Mouse (Mus musculus) ES-E14 (cell line): ENCODE data around the gene Prkch. TPM values are rescaled to one million over a fixed set of nuclear protein-coding genes. Genes with fewer than 3 reads are reported as not detected.

Source experiments
- DNase-seq: peaks from one replicate; pipeline ENCODE4 v3.0.0-alpha.2; 2013; ENCODE audit warnings: low read depth, low spot score
- H3K27ac ChIP-seq: 2 replicates; pipeline ENCODE4 v1.5.1; 2012; ENCODE audit warnings: low read depth, mild to moderate bottlenecking, low read length, moderate library complexity, mixed read lengths; ENCODE audit not compliant: poor library complexity, insufficient read depth, severe bottlenecking
- H3K36me3 ChIP-seq: 2 replicates; pipeline ENCODE4 v1.6.1; 2012; ENCODE audit warnings: mild to moderate bottlenecking, low read length, moderate library complexity, mixed read lengths; ENCODE audit not compliant: control insufficient read depth, poor library complexity, insufficient read depth, severe bottlenecking
- H3K4me1 ChIP-seq, 2 experiments: fragments of 150-350 bp in 1 of 2; sonication (generic) in 1 of 2; 2 replicates each; pipeline ENCODE4 v1.6.1; 2012; ENCODE audit warnings: low read length in 2 of 2, mild to moderate bottlenecking in 1 of 2, mixed read lengths in 1 of 2; ENCODE audit not compliant: control insufficient read depth in 2 of 2, insufficient read depth in 2 of 2, poor library complexity in 1 of 2
- H3K4me3 ChIP-seq, 2 experiments: fragments of 150-350 bp in 1 of 2; sonication (generic) in 1 of 2; 2 replicates each; pipeline ENCODE4 v1.5.1; 2012; ENCODE audit warnings: low read length in 2 of 2, low read depth in 1 of 2, mild to moderate bottlenecking in 1 of 2, mixed read lengths in 1 of 2; ENCODE audit not compliant: insufficient read depth in 1 of 2, poor library complexity in 1 of 2, severe bottlenecking in 1 of 2
- H3K9ac ChIP-seq: 2 replicates; pipeline ENCODE4 v1.6.1; 2012; ENCODE audit warnings: low read depth, mild to moderate bottlenecking, low read length, mixed read lengths; ENCODE audit not compliant: poor library complexity, insufficient read depth, severe bottlenecking
- H3K9me3 ChIP-seq: fragments of 150-350 bp; sonication (generic); 2 replicates; pipeline ENCODE4 v1.6.1; 2012; ENCODE audit warnings: low read depth, mild to moderate bottlenecking, low read length; ENCODE audit not compliant: control insufficient read depth, insufficient read depth
- CHD2 ChIP-seq: IDR thresholded peaks from 2 replicates; pipeline ENCODE4 v1.6.1; 2014; ENCODE audit warnings: mild to moderate bottlenecking, low read depth, low read length, inconsistent platforms
- HCFC1 ChIP-seq: IDR thresholded peaks from 2 replicates; pipeline ENCODE4 v1.6.1; 2012; ENCODE audit warnings: low read length, inconsistent platforms, borderline replicate concordance; ENCODE audit not compliant: insufficient read depth
- MAFK ChIP-seq: IDR thresholded peaks from 2 replicates; pipeline ENCODE4 v1.6.1; 2014; ENCODE audit warnings: mild to moderate bottlenecking, low read depth, low read length, inconsistent platforms; ENCODE audit not compliant: insufficient read depth
- ZC3H11A ChIP-seq: IDR thresholded peaks from 2 replicates; pipeline ENCODE4 v1.6.1; 2012; ENCODE audit warnings: low read depth, mild to moderate bottlenecking, inconsistent platforms, low read length, borderline replicate concordance
- ZNF384 ChIP-seq: IDR thresholded peaks from 2 replicates; pipeline ENCODE4 v1.6.1; 2012; ENCODE audit warnings: low read depth, low read length, inconsistent platforms
- in situ Hi-C, 2 experiments: fragments of 600-800 bp; cut with MboI; formaldehyde crosslinking; loops; one replicate each; pipeline ENCODE4 v1.15.1; 2025; ENCODE audit warnings: low sequenced_read_pairs in 2 of 2, inconsistent platforms in 1 of 2; ENCODE audit not compliant: unreplicated experiment in 2 of 2
- total RNA-seq: library from RNA; depleted of rRNA; stranded (reverse); fragments of 300-350 nt; gene quantifications from 2 replicates; pipeline ENCODE4 v1.2.3, GENCODE M21; 2012

The Prkch gene
- total RNA-seq, 1 experiment: 2.8 TPM

DNA sequence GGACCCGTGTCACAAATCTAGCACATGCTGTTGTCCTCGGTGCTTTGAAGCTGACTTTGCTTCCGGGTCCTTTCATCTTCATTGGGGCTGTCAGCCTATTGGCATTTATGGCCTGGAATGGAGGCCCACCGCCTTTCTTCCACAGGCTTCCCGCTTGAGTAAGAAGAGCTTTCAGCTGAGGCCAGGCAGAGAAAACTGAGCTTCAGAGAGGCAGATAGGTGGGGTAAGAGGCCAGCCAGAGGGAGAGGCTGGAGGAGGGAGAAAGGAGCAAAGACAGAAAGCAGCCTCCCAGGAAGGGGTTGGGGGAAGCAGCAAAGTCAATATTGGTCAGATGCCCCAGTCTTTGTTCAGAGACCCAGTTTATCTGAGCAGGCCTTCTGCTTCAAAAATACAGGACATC, 123.9 kb downstream of the Prkch start:
- no peak for DNase-seq
- Histone ChIP-seq H3K9me3 (no peaks in the 10 kb centered on the region), H3K4me1 (no peaks in the 10 kb centered on the region), H3K36me3 (no peaks in the 10 kb centered on the region), H3K9ac (no peak overlapping the region), H3K27ac (no peak overlapping the region), H3K4me3 (no peak overlapping the region)
- no peak for TF ChIP-seq HCFC1
- TF ChIP-seq MAFK: no peak
- in situ Hi-C loops: loop anchor here (10.0 to 25.0 kb wide), 2 partner anchors 296 to 579 kb away; no protein-coding TSS in a partner anchor

DNA sequence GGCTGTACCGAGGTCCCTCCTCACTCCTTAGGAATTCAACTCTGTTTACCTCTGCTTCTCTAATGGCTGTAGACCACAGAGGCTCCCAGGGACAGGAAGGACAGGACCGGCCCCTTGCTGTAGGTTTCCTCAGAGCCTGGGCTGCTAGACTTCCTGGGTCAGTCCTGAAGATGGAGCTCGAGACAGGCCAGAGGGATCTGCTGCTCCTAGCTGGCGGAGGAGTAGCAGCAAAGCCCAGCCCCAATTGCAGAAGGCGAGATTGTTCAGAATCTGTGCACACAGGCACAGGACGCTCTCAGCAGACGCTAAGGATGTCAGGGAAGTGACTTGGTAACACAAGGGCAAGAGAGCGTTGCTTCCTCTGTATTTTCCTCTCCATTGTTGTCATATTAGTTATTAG, 124.3 kb downstream of the Prkch start:
- Histone ChIP-seq H3K9me3 (no peaks in the 10 kb centered on the region), H3K27ac (no peak overlapping the region), H3K4me3 (no peak overlapping the region), H3K36me3 (no peaks in the 10 kb centered on the region), H3K4me1 (no peaks in the 10 kb centered on the region), H3K9ac (no peak overlapping the region)
- TF ChIP-seq MAFK: no peak
- TF ChIP-seq CHD2: no peak
- no peak for TF ChIP-seq ZC3H11A
- TF ChIP-seq HCFC1: no peak
- no peak for TF ChIP-seq ZNF384
- in situ Hi-C loops: loop anchor here (10.0 to 25.0 kb wide), 2 partner anchors 296 to 578 kb away; no protein-coding TSS in a partner anchor
- no peak for DNase-seq

DNA sequence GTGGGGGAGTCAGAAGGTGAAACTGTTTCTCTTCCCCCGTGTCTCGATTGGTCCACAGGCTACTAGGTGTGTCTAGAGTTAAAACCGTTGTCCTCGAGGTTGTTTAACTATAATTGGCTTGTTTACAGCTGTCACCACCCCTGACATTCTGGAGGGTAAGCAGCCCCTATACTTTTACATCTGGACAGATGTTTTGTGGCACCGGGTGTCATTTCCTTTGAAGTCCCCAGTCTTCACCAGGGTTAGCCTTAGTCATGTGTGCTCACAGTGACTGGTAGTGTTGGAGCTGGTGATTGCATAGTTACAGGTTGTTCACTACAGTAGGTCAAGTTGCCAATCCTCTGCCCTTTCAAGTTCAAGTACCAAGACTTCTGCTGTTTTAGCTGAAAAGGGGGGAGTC, 126.2 kb downstream of the Prkch start:
- H3K4me3 ChIP-seq: no peak overlapping the region
- H3K27ac ChIP-seq: no peak overlapping the region
- no peaks in the 10 kb centered on the region for H3K9me3 ChIP-seq
- H3K9ac ChIP-seq: no peak overlapping the region
- H3K4me1 ChIP-seq: no peaks in the 10 kb centered on the region
- TF ChIP-seq MAFK (no peak), CHD2 (no peak), ZNF384 (no peak), HCFC1 (no peak), ZC3H11A (no peak)
- in situ Hi-C loops: loop anchor here (10.0 to 25.0 kb wide), 2 partner anchors 576 to 584 kb away; no protein-coding TSS in a partner anchor
- DNase-seq: no peak
- no peaks in the 10 kb centered on the region for H3K36me3 ChIP-seq

DNA sequence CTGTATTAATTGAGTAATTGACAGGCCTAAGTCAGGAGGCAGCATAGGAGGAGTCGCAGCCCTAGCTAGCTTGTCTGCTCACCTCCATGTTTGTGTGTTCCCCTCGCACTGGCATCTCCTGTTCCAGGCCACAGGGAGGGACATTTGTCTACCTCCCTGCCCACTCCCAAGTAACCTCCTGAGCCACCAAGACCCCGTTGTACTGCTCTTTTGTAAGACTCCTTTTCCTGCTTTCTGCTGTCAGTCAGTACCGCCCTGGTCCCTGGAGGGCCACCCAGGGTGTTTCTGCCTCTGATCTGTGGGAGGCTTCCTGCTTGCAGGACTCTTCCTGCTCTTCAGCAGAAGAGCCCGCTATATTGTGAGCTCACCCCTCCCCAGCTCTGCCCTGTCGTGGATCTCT, 127.5 kb downstream of the Prkch start:
- Histone ChIP-seq H3K4me1 (no peaks in the 10 kb centered on the region), H3K36me3 (no peaks in the 10 kb centered on the region), H3K9ac (no peak overlapping the region), H3K4me3 (no peak overlapping the region), H3K9me3 (no peaks in the 10 kb centered on the region), H3K27ac (no peak overlapping the region)
- in situ Hi-C loops: loop anchor here (10.0 to 25.0 kb wide), 2 partner anchors 575 to 583 kb away; no protein-coding TSS in a partner anchor
- TF ChIP-seq ZC3H11A (no peak), MAFK (no peak), ZNF384 (no peak), HCFC1 (no peak), CHD2 (no peak)
- no peak for DNase-seq

DNA sequence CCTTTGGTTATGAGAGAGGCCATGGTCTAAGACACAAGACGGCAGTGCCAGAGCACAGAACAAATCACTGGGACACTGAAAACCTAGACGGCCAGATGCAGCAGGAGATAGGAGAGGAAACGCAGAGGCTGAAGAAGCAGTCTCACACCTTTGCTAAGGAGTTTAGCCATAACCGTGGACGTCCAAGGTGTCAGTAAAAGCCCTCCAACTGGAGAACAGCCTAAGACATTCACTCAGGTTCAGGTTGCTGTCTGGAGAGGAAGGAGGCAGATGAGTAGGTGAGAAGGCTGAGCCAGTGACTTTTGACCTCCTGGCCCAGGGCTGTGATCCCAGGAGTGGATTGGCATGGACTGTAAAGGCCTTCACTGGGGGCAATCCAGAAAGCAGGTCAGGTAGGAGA, 130.0 kb downstream of the Prkch start:
- in situ Hi-C loops: loop anchor here (10.0 to 25.0 kb wide), 2 partner anchors 573 to 580 kb away; no protein-coding TSS in a partner anchor
- H3K4me3 ChIP-seq: no peak overlapping the region

More for the DNA sequence above, 130.0 kb downstream of the Prkch start:
- no peak overlapping the region for H3K27ac ChIP-seq
- H3K36me3 ChIP-seq: no peaks in the 10 kb centered on the region
- no peaks in the 10 kb centered on the region for H3K9me3 ChIP-seq
- no peak for DNase-seq
- no peak overlapping the region for H3K9ac ChIP-seq
- H3K4me1 ChIP-seq: peaks cover 0 to 2% of the 10 kb centered on the region in 2 experiments; a peak in 1 of 4 replicates
- no peak for TF ChIP-seq ZNF384
- TF ChIP-seq ZC3H11A: no peak
- TF ChIP-seq HCFC1: no peak
- TF ChIP-seq MAFK: no peak
- TF ChIP-seq CHD2: no peak
